Mouse (Mus musculus) left cerebral cortex, postnatal 10 days (tissue): ENCODE measurements around the gene Isoc2a. TPM values are rescaled to one million over a fixed set of nuclear protein-coding genes. Genes with fewer than 3 reads are reported as not detected.
"Not testable (repeated sequence)": the region's sequence is repeated elsewhere in the genome, so short reads cannot be mapped to it uniquely, and the experiment has no call there.

Experiments
- DNase-seq, 2 experiments: peaks; one replicate each; pipeline ENCODE4 v3.0.0; 2021 to 2022; ENCODE audit warnings: low spot score in 2 of 2, mixed read lengths in 1 of 2; ENCODE audit errors: extremely low spot score in 1 of 2
- intact Hi-C: fragments of 180-260 bp; cut with DNase I; formaldehyde crosslinking; loops from one replicate; pipeline ENCODE4 v1.15.1; 2025
- total RNA-seq, 2 experiments: library from RNA; stranded (reverse); gene quantifications; 2 replicates each; pipeline ENCODE4 v1.2.3; 2021

The Isoc2a gene
- 1 to 10 TPM; 6.4 to 6.8 TPM for total RNA-seq

DNA sequence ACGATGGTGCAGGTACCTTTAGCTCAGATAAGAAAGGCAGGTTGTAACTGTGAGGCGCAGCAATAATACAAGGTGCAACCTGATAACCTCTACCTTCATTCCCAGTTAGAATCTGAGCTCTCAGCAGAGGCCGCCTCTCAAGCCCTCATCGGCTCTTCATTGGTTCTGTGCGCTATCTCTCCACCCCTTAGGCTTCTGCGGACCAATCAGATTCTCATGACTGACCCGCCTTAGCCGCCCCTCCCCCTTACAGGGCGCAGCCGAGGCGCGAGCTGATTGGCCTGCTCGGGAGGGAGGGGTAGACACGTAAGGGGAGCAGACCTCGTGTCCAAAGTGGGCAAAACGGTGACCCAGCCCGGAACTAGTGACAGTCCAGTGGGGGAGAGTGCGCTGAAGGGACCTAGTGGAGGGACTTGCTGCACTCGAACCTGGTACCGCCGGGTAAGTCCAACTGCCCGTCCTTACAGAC is at the start of gene Isoc2a:
TSS of gene Isoc2a (plus strand) at position 401 of the 469 bp plus-strand sequence.
- intact Hi-C loops, result no loop called here
- peak; percentile 84 to 92 for DNase-seq

- DNase-seq, result no peak
- intact Hi-C loops, result no loop called here
Measured at GRCm38 (mm10) chr7:4830476-4830875, 46.5 kb upstream of the Isoc2a start.

DNA sequence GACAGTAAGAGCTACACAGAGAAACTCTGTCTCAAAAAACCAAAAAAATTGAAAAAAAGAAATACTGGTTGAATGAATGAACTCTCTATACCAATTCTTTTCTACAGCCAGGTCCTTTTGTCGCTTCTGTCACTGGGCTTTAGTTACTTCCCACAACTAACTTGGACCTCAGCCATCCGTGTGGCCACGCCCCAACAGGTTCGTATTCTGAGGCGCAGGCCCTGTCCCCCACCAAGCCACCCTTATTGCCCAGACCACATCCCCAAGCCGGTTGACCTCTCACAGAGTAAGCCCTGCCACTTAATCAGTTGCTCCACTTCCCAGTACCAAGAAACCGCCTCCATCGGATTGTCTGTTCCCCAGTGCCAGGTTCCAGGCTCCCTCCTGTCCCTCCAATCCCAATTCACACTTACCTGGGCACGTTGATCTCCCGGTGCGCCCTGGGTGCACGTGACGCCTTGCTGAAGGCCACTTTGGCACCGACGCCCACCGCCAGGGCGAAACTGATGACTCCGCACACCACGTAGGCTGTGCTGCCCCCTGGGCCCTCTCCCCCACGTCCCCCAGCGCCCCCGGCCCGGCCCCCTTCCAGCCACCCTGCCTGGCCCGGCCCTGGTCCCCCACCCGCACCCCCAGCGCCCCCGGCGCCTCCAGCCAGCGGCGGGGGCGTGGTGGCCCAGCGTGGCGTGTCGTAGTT is 41.2 kb upstream of the Isoc2a start:
- peak in 1 of 2 experiments; percentile 45 for DNase-seq
- intact Hi-C loops, result no loop called here

- intact Hi-C loops, result no loop called here
- DNase-seq, result peak in 1 of 2 experiments; percentile 68
Measured at GRCm38 (mm10) chr7:4836351-4836792, 40.6 kb upstream of the Isoc2a start.

- intact Hi-C loops, result no loop called here
- DNase-seq, result peak in 1 of 2 experiments; percentile 54
Measured at GRCm38 (mm10) chr7:4837639-4838038, 39.3 kb upstream of the Isoc2a start.

GRCm38 (mm10) chr7:4842077-4842476 is 34.9 kb upstream of the Isoc2a start:
- intact Hi-C loops, result loop anchor here (5.0 kb wide), 1 partner anchor 75 kb away; the partner anchor contains the start of gene Zfp628
- peak in 1 of 2 experiments; percentile 42 for DNase-seq

GRCm38 (mm10) chr7:4842634-4843131 is 34.3 kb upstream of the Isoc2a start:
- peak in 1 of 2 experiments; percentile 68 for DNase-seq
- intact Hi-C loops, result loop anchor here (5.0 kb wide), 1 partner anchor 75 kb away; the partner anchor contains the start of gene Zfp628

DNA sequence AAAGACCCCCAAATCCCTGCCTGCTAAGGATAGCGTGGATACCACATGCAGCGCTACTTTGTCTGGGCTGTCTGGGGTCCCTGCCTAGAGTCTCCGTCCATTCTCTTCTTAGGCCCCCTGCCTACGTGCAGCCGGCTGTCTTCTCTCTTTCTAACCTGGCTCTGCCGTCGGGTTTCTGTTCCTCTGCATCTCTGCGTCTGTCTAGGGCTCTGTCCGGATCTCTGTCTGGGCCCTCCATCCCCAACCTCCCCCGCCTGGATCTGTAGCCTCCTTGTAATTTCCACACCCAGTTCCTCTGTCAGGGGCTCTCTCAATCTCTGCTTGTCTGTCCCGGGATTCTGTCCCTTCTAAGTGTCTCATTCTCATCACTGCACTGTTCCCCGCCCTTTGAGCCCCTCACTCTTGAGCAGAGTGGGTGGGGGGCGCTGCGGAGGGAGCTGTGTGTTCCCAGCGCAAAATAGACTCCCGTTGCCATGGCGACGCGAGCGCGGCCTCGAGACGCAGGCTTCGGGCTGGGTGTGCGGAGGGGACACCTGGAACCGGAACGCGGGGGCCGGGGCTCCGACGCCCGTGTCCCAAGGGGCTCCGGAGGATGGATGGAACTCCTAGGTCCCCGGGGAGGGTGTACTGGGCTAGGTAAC is 33.2 kb upstream of the Isoc2a start:
- intact Hi-C loops, result loop anchor here (5.0 kb wide), 1 partner anchor 74 kb away; the partner anchor contains the start of gene Zfp628
- peak; percentile 80 to 88 for DNase-seq

GRCm38 (mm10) chr7:4844245-4844916 is 32.6 kb upstream of the Isoc2a start, which contains the start of gene Shisa7:
Gene Shisa7 (minus strand): TSS chr7:4844696.
- intact Hi-C loops, result loop anchor here (5.0 kb wide), 1 partner anchor 73 kb away; the partner anchor contains the start of gene Zfp628
- DNase-seq, result peak in 1 of 2 experiments; percentile 74

- peak; percentile 90 to 91 for DNase-seq
- intact Hi-C loops, result loop anchor here (5.0 kb wide), 1 partner anchor 72 kb away; the partner anchor contains the start of gene Zfp628
Measured at GRCm38 (mm10) chr7:4844917-4845309, 32.0 kb upstream of the Isoc2a start.

DNA sequence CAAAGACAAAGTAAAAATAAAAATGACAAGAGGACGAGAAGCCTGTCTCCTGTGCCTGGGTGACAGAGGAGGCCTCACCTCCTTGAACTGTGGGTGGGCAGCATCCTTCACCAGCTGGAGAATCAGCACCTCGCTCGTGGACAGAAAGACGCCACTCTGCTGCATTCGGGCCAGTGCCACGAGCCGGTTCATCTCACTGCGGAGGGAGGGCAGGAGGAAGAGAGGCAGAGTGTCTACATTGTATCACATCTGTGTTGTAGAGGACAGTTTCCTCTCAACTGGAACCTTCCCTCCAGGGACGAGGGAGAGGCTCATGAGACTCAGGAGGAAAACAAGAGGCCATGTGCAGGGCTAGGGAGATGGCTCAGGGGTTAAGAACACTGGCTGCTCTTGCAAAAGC is 27.6 kb upstream of the Isoc2a start:
- intact Hi-C loops, result no loop called here
- DNase-seq, result no peak

DNA sequence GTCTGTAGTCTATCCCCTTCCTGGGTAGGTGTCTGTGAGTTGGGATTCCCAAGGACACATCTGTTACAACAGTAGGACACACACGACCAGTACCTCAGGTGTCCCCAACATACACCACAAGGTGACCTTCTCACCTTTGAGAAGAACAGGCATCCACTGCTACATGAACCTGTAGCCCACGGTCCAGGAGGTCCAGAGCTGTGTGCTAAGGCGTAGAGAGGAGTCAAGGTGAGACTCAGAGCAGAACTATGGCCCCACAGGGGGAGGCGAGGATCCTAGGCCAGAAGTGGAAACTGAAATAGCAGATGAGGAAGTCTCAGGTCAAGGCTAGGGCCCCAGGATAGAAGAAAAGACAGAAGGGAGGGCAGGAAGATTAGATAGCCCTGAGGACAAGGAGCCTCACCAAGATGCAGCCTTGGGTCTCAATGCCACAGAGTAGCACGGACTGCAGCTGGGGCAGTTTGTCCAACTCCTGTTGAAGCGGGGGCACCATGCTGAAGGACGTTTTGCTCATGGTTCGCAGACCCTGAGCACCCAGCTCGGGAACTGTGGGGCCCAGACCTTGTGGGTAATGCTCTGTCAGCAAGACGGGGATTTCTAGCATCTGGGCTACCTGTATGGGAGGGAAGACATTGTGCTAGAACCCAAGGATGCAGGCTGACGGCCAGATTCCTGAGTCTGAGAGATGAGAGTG is 26.2 kb upstream of the Isoc2a start:
- intact Hi-C loops, result no loop called here
- no peak for DNase-seq

- intact Hi-C loops, result no loop called here
- DNase-seq, result no peak
Measured at GRCm38 (mm10) chr7:4851315-4851688, 25.7 kb upstream of the Isoc2a start.

DNA sequence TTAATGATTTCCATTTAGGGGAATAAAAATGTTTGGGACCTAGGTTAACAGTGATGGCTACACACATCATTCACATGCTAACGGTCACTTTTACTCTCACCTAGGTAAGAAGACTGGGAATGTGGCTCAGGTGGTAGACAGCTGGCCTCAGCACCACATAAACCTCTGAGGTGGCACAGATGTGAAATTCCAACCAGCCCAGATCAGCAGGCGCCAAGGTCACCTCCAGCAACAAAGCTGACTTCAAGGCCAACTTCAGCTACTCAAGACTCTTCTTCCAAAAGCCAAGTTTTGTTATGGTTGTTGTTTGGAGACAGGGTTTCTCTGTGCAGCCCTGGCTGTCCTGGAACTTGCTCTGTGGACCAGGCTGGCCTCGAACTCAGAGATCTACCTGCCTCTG is 23.3 kb upstream of the Isoc2a start:
- no peak for DNase-seq
- intact Hi-C loops, result no loop called here

GRCm38 (mm10) chr7:4856508-4856907 is 20.4 kb upstream of the Isoc2a start:
- intact Hi-C loops, result no loop called here
- no peak for DNase-seq

DNA sequence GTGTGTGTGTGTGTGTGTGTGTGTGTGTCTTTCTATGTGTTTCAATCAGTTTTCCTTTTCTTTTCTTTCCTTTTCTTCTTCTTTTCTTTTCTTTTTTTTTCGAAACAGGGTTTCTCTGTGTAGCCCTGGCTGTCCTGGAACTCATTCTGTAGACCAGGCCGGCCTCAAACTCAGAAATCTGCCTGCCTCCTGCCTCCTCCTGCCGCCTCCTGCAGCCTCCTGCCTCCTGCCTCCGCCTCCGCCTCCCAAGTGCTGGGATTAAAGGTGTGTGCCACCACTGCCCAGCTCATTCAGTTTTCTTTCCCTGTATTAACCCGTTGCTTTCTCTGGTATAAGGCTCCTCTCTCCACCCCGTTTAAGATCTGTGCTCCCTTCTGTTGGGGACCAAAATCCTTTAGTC is 19.6 kb upstream of the Isoc2a start:
- intact Hi-C loops, result no loop called here
- peak in 1 of 2 experiments; percentile 71 for DNase-seq

- DNase-seq, result no peak
- intact Hi-C loops, result no loop called here
Measured at GRCm38 (mm10) chr7:4859418-4859978, 17.5 kb upstream of the Isoc2a start.

DNA sequence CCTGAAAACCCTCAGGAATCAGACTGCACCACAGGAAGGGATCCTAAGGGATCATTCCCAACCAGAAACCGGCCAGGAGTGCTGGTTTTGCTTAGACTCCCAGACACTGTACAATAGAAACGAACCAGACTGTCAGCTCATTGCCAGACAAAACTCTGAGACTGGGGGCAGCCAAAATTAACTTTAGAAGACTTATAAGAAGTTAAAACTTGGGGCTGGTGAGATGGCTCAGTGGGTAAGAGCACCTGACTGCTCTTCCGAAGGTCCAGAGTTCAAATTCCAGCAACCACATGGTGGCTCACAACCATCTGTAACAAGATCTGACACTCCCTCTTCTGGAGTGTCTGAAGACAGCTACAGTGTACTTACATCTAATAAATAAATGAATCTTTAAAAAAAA is 16.0 kb upstream of the Isoc2a start:
- intact Hi-C loops, DNase-seq: not testable (repeated sequence)
